Mouse (Mus musculus): ENCODE measurements at regions not wholly inside any gene's neighbourhood (a gene's known extent, or its start where the extent isn't known, plus 50 kb on each side); places are given as distances from the start of the nearest gene placed in this dataset.

GRCm38 (mm10) chr2:75069321-75069720 lies 243.7 kb downstream of the Mtx2 start:
- Histone ChIP-seq H3K4me2 (replicated peaks; ENCODE audit: low read depth) (no peak overlapping the region), H3K9ac (ENCODE audit: low read length) (no peak overlapping the region), H3K27ac (replicated peaks) (no peak overlapping the region), H3K4me1 (replicated peaks; ENCODE audit: control insufficient read depth, insufficient read depth) (no peaks in the 10 kb centered on the region), H3K9me3 (ENCODE audit: control insufficient read depth, low read length) (no peaks in the 10 kb centered on the region), H3K4me3 (ENCODE audit: low read depth, low read length) (no peak overlapping the region), H3K27me3 (ENCODE audit: control insufficient read depth, insufficient read depth, low read length) (no peaks in the 10 kb centered on the region), H3K36me3 (ENCODE audit: control insufficient read depth, insufficient read depth, low read length) (no peaks in the 10 kb centered on the region)
- TF ChIP-seq EP300 (optimal IDR thresholded peaks at IDR 0.05) (no peak), CTCF (IDR thresholded peaks at IDR 0.05; ENCODE audit: low read depth) (no peak)
- no peak for ATAC-seq (ENCODE audit: low FRiP score, low TSS enrichment)
- 73% methylated on average over 2 of the region's 2 CpGs for WGBS
- DNase-seq (ENCODE audit: low spot score), result no peak

DNA sequence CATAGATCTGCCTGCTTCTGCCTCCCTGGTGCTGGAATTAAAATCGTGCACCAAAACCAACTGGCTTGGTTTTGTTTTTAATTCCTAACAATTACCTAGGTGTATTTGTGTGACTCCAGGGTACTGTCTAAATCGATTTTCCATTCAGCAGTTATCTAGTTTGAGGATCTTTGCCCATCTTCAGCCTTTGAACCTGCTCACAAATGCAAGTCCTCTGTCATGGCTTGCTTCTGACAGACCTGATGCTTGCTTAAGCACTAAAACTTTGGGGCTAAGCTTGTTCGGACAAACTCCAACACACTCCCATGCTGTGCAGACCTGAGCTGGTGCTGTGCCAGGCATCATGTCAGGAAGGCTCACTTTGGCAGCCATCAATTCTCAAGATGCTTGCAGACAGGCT lies 246.4 kb downstream of the Mtx2 start:
- no peak overlapping the region for H3K27ac ChIP-seq (replicated peaks)

GRCm38 (mm10) chr2:75072471-75072870 lies 246.9 kb downstream of the Mtx2 start:
- Histone ChIP-seq H3K27ac (replicated peaks) (no peak overlapping the region), H3K4me3 (ENCODE audit: low read depth, low read length) (no peak overlapping the region), H3K4me1 (replicated peaks; ENCODE audit: control insufficient read depth, insufficient read depth) (no peaks in the 10 kb centered on the region), H3K36me3 (ENCODE audit: control insufficient read depth, insufficient read depth, low read length) (no peaks in the 10 kb centered on the region), H3K9ac (ENCODE audit: low read length) (no peak overlapping the region), H3K9me3 (ENCODE audit: control insufficient read depth, low read length) (no peaks in the 10 kb centered on the region), H3K4me2 (replicated peaks; ENCODE audit: low read depth) (no peak overlapping the region), H3K27me3 (ENCODE audit: control insufficient read depth, insufficient read depth, low read length) (no peaks in the 10 kb centered on the region)
- no peak for DNase-seq (ENCODE audit: low spot score)
- TF ChIP-seq EP300 (optimal IDR thresholded peaks at IDR 0.05) (no peak), CTCF (IDR thresholded peaks at IDR 0.05; ENCODE audit: low read depth) (no peak)
- ATAC-seq (ENCODE audit: low FRiP score, low TSS enrichment), result no peak
- WGBS, result 48% methylated on average over 8 of the region's 8 CpGs

More for the DNA sequence above, 246.4 kb downstream of the Mtx2 start:
- TF ChIP-seq EP300 (optimal IDR thresholded peaks at IDR 0.05) (no peak), CTCF (IDR thresholded peaks at IDR 0.05; ENCODE audit: low read depth) (no peak)
- Histone ChIP-seq H3K9ac (ENCODE audit: low read length) (no peak overlapping the region), H3K9me3 (ENCODE audit: control insufficient read depth, low read length) (no peaks in the 10 kb centered on the region), H3K36me3 (ENCODE audit: control insufficient read depth, insufficient read depth, low read length) (no peaks in the 10 kb centered on the region), H3K27me3 (ENCODE audit: control insufficient read depth, insufficient read depth, low read length) (no peaks in the 10 kb centered on the region), H3K4me3 (ENCODE audit: low read depth, low read length) (no peak overlapping the region), H3K4me2 (replicated peaks; ENCODE audit: low read depth) (no peak overlapping the region), H3K4me1 (replicated peaks; ENCODE audit: control insufficient read depth, insufficient read depth) (no peaks in the 10 kb centered on the region)
- ATAC-seq (ENCODE audit: low FRiP score, low TSS enrichment) (no peak), DNase-seq (ENCODE audit: low spot score) (no peak)
- 68% methylated on average over 3 of the region's 3 CpGs for WGBS

DNA sequence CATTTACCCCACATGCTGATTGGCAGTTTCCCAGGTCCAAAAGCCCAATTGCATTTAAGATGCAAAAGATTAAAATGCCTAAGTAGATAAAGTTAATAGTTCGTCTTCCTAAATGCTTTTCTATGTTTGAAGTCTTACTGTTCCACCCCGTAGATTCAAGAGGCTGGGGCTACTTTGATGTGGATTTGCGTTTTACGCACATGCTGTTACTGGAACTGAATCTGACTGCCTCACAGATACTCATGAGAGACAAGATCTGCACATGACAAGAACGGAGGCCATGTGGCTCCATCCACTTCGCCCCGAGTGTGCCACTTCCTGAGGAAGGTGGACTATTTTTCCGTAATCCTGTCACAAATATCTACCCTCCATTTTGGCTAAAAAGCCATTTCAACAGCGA lies 247.6 kb downstream of the Mtx2 start:
- Histone ChIP-seq H3K9ac (ENCODE audit: low read length) (no peak overlapping the region), H3K4me3 (ENCODE audit: low read depth, low read length) (no peak overlapping the region), H3K4me1 (replicated peaks; ENCODE audit: control insufficient read depth, insufficient read depth) (no peaks in the 10 kb centered on the region), H3K4me2 (replicated peaks; ENCODE audit: low read depth) (no peak overlapping the region), H3K27ac (replicated peaks) (no peak overlapping the region), H3K36me3 (ENCODE audit: control insufficient read depth, insufficient read depth, low read length) (no peaks in the 10 kb centered on the region), H3K9me3 (ENCODE audit: control insufficient read depth, low read length) (no peaks in the 10 kb centered on the region), H3K27me3 (ENCODE audit: control insufficient read depth, insufficient read depth, low read length) (no peaks in the 10 kb centered on the region)
- DNase-seq (ENCODE audit: low spot score) (no peak), ATAC-seq (ENCODE audit: low FRiP score, low TSS enrichment) (no peak)
- WGBS, result 69% methylated on average over 9 of the region's 9 CpGs
- TF ChIP-seq EP300 (optimal IDR thresholded peaks at IDR 0.05), result no peak
- no peak for TF ChIP-seq CTCF (IDR thresholded peaks at IDR 0.05; ENCODE audit: low read depth)

- no peak for TF ChIP-seq CTCF (IDR thresholded peaks at IDR 0.05; ENCODE audit: low read depth)
- no peak for TF ChIP-seq EP300 (optimal IDR thresholded peaks at IDR 0.05)
- H3K36me3 ChIP-seq (ENCODE audit: control insufficient read depth, insufficient read depth, low read length), result no peaks in the 10 kb centered on the region
- no peak overlapping the region for H3K9ac ChIP-seq (ENCODE audit: low read length)
- no peak for DNase-seq (ENCODE audit: low spot score)
- no peak for ATAC-seq (ENCODE audit: low FRiP score, low TSS enrichment)
- H3K4me1 ChIP-seq (replicated peaks; ENCODE audit: control insufficient read depth, insufficient read depth), result no peaks in the 10 kb centered on the region
- no peaks in the 10 kb centered on the region for H3K27me3 ChIP-seq (ENCODE audit: control insufficient read depth, insufficient read depth, low read length)
- no peak overlapping the region for H3K27ac ChIP-seq (replicated peaks)
- no peaks in the 10 kb centered on the region for H3K9me3 ChIP-seq (ENCODE audit: control insufficient read depth, low read length)
- no peak overlapping the region for H3K4me3 ChIP-seq (ENCODE audit: low read depth, low read length)
- 31% methylated on average over 12 of the region's 12 CpGs for WGBS
- H3K4me2 ChIP-seq (replicated peaks; ENCODE audit: low read depth), result no peak overlapping the region
Observed at GRCm38 (mm10) chr2:75087164-75087563, 261.6 kb downstream of the Mtx2 start.

DNA sequence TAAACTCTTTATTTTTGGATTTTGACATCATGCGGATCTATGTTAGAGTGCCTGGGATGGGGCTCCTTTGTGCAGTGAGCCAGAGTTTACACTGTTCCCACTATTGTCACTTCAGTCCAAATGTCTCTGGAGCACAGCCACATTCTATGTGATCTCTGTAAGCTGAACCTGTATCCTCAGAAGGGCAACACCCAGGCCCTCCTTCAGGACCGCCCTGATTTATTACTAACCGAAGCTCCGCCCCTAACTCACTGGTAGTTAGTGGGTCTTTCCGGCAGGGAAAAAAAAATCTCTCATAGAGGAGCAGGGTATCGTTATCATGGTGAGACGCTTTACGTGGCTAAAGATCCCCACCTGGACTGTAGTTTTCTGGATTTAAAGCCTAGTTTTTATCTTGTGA lies 263.6 kb downstream of the Mtx2 start:
- H3K4me2 ChIP-seq (replicated peaks; ENCODE audit: low read depth), result no peak overlapping the region
- H3K27ac ChIP-seq (replicated peaks), result no peak overlapping the region
- no peaks in the 10 kb centered on the region for H3K4me1 ChIP-seq (replicated peaks; ENCODE audit: control insufficient read depth, insufficient read depth)
- H3K4me3 ChIP-seq (ENCODE audit: low read depth, low read length), result no peak overlapping the region
- TF ChIP-seq EP300 (optimal IDR thresholded peaks at IDR 0.05) (no peak), CTCF (IDR thresholded peaks at IDR 0.05; ENCODE audit: low read depth) (no peak)
- no peak overlapping the region for H3K9ac ChIP-seq (ENCODE audit: low read length)
- no peak for ATAC-seq (ENCODE audit: low FRiP score, low TSS enrichment)
- no peaks in the 10 kb centered on the region for H3K9me3 ChIP-seq (ENCODE audit: control insufficient read depth, low read length)
- WGBS, result 29% methylated on average over 8 of the region's 8 CpGs
- H3K36me3 ChIP-seq (ENCODE audit: control insufficient read depth, insufficient read depth, low read length), result no peaks in the 10 kb centered on the region
- H3K27me3 ChIP-seq (ENCODE audit: control insufficient read depth, insufficient read depth, low read length), result no peaks in the 10 kb centered on the region
- no peak for DNase-seq (ENCODE audit: low spot score)

All from stomach, postnatal 0 days (tissue).